Mouse (Mus musculus): ENCODE measurements around the gene Dnajb13.
A peak's percentile ranks its signal among the peaks of the same experiment; 100 is the strongest.

The Dnajb13 gene

DNA sequence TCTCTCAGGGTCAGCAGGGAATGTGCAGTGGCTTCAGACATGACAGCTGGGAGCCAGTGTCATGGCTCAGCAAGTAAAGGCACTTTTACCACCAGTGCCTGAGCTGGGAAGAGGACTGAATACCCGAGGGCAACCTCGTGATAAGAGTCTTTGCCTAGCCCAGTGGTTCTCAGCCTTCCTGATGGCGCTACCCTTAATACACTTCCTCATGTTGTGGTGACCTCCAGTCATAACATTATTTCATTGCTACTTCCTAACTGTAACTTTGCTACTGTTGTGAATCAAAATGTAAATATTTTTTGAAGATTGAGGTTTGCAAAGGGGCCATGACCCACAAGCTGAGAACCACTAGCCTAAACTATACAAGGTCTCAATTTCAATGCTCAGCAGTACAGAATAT, 6.1 kb downstream of the Dnajb13 start:
- no peak for DNase-seq (ENCODE audit: low spot score)

GRCm38 (mm10) chr7:100506494-100506893, 8.3 kb downstream of the Dnajb13 start:
- no peak for DNase-seq (ENCODE audit: low spot score)

- DNase-seq (ENCODE audit: low spot score): no peak
Measured at GRCm38 (mm10) chr7:100504740-100505487, 9.8 kb downstream of the Dnajb13 start.

DNA sequence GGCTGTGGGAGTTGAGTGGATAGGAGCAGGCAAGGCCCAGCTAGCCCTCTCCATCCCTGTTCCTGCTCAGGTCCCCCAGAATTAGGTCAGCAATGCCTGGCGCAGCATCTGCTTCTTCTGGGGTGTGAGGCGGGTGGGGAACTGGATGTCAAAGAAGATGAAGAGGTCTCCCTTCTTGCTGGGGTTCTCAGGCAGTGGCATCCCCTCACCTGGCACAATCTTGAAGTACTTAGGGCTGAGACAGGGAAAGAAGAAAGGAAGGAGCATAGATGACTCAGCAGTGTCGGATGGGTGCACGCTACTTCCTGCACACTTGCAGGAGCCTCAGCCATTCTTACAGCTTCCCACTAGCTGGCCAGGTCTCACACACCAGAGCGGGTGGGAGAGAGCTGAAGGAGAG, 11.7 kb downstream of the Dnajb13 start:
- DNase-seq (ENCODE audit: low spot score): no peak

GRCm38 (mm10) chr7:100502374-100502922, 12.3 kb downstream of the Dnajb13 start:
- DNase-seq (ENCODE audit: low spot score): no peak

DNA sequence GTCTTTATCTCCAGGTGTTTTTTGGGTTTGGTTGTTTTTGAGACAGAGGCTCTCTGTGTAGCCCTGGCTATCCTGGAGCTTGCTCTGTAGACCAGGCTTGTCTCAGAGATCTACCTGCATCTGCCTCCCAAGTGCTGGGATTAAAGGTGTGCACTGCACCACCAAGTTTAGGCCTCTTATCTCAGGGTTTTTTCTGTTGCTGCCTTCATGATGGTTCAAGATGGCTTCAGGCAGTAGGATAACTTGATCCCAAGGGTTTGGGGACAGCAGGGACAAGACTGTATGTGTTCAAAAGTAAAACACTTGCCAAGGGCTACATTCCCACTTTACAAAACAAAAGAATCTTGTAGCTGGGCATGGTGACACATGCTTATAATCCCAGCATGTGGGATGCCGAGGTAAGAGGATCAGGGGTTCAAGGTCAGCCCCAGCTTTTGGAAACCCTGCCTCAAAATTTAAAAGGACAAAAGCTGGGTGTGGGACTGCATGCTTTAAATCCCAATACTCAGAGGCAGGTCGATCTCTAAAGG, 12.9 kb downstream of the Dnajb13 start:
- no peak for DNase-seq (ENCODE audit: low spot score)

- DNase-seq (ENCODE audit: low spot score): no peak
Measured at GRCm38 (mm10) chr7:100501027-100501843, 13.5 kb downstream of the Dnajb13 start.

DNA sequence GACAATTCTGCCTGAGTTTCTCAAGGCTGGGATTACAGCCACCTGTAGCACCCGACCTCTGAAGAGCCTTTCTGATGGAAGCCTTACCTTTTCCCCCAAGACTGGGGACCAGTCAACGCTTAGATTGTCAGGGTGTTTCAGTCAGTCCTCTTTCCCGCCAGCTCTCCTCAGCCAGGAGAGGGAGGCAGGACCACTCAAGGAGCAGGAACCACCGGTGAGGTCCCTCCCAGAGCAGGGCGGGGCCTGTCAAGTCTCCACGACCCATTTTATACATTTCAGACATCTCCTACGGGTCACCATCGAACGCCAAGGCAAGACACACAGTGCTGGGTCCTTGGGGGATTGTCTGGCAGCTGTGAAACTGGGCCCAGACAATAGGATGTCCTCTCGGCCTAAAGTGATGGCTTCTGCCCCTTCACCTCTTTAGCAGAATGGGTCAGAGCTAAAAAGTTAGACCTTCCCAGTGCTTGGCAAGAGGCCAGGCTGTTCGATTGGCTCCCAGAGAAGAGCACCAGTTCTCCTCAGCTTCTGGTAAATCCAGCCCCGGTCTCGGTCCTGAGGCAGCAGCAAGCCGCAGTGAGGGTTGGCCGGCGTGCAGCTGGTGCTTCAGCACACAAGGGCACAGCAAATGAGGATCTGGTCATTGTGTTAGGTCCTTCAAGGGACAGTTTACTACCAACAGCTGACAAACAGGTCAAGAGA, 14.3 kb downstream of the Dnajb13 start:
- no peak for DNase-seq (ENCODE audit: low spot score)

- DNase-seq (ENCODE audit: low spot score): no peak
Measured at GRCm38 (mm10) chr7:100499465-100499864, 15.3 kb downstream of the Dnajb13 start.

DNA sequence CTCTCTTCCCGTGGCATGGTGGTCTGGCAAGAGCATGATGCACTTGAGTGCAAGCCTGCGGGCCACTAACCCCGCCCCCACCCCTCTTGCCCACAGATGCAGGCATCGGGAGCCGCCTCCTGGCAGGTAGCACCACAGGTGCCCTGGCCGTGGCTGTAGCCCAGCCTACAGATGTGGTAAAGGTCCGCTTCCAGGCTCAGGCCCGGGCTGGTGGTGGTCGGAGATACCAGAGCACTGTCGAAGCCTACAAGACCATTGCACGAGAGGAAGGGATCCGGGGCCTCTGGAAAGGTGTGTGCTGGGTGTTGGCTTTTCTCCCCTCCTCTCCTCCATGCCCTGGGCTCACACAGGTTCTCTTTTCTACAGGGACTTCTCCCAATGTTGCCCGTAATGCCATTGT, 16.8 kb downstream of the Dnajb13 start:
- DNase-seq (ENCODE audit: low spot score): no peak

DNA sequence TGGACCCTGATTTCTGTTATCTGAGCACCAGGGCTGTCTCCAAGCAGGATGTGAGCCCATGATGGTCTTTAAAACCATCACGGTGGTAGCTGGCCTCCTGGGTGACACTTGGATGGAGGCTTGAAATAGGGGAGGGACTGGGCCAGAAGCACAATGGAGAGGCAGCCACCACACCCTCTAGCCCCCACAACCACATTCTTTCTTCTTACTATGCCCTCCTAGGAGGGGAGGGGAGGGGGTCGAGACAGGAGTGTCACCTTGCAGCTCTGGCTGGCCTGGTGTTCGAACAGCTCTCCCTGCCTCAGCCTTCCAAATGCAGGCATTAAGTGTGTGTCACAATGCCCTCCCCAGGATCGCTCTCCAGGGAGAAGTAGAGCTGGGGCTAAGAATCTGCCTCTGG, 17.4 kb downstream of the Dnajb13 start:
- DNase-seq (ENCODE audit: low spot score): no peak

DNA sequence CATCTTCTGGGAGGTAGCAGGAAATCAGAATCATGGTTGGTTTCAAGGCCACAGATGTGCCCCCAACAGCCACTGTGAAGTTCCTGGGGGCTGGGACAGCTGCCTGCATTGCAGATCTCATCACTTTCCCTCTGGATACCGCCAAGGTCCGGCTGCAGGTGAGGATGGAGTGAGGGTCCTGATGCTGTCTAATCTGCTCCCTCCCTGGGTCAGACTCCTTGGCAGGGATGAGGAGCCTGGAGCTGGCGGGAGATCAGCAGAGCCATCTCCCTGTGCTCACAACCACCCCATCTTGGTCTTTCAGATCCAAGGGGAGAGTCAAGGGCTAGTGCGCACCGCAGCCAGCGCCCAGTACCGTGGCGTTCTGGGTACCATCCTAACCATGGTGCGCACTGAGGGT, 18.0 kb downstream of the Dnajb13 start:
- no peak for DNase-seq (ENCODE audit: low spot score)

- no peak for DNase-seq (ENCODE audit: low spot score)
Measured at GRCm38 (mm10) chr7:100496371-100496770, 18.4 kb downstream of the Dnajb13 start.

- DNase-seq (ENCODE audit: low spot score): peak; percentile 96
Measured at GRCm38 (mm10) chr7:100495581-100496251, 19.0 kb downstream of the Dnajb13 start.

- DNase-seq (ENCODE audit: low spot score): no peak
Measured at GRCm38 (mm10) chr7:100495042-100495441, 19.7 kb downstream of the Dnajb13 start.

GRCm38 (mm10) chr7:100494415-100494831, 20.3 kb downstream of the Dnajb13 start:
- no peak for DNase-seq (ENCODE audit: low spot score)

DNA sequence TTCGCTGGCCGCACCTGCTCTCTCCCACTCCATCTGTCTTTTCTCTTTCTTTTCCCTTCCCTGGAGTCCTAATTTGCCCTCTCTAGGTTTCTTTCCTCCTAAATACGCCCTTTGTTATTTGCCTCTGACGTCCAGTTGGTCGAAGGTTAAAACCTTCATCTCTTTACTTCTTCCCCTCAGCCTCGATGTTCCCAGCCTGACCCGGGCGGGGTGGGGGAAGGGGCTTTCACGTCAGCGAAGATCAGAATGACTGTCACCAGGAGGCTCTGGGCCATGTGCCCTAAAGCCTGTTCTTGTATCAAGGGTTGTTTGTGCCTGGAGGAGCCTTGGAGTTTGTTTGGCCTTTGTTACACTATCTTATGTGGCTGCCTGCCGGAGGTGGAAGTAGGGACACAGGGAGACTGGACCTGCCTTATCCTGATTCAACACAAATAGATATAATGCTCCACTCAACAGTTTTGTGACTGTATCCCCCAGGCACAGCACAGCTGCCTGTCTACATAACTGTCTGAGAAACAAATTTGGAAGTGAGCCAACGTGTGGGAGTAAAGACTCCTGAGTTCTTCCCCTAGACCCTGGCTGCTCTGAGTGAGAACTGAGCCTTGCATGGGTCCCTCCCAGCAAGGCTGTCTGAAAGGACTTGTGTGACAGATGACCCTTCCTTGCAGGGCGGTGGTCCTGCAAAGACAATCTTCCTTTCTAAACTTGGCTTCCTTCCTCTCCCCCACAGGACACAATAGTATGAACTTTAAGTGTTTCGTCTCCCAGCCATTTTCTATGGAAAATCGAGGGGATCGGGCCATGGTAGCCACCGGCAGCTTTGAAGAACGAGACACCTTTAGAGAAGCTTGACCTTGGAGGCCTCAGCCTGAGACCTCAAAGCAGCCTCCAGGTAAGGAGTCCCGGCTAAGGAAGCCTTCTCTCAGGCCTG, 21.0 kb downstream of the Dnajb13 start:
- DNase-seq (ENCODE audit: low spot score): peak; percentile 65

DNA sequence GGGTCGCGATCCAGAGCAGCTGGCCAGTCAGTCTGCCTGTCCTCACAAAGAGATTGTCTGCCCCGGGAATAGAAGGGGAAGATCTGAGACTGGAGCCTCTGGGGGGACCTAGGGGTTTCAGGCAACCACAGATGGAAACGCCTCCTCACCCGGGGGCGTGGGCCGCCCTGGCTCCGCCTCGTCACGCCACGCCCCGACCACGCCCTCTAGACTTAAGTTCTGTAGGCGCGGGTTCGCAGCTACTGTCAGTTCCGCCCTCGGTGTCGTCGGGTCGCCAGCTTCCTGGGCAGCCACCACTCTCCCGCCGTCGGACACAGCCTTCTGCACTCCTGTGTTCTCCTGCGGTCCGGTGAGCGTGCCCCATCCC, 21.7 kb downstream of the Dnajb13 start, which contains the start of gene Ucp2:
TSS of gene Ucp2 (plus strand) at position 221 of the 367 bp plus-strand sequence.
- DNase-seq (ENCODE audit: low spot score): peak; percentile 95

GRCm38 (mm10) chr7:100492391-100493116, 22.2 kb downstream of the Dnajb13 start:
- no peak for DNase-seq (ENCODE audit: low spot score)

Measured in lung, postnatal 25 days (tissue).